Mouse (Mus musculus) MEL (cell line): ENCODE measurements around the gene Ccdc146.

Experiments used
- CHD2 ChIP-seq: IDR thresholded peaks from 2 replicates; pipeline ENCODE4 v1.6.1; 2011; ENCODE audit warnings: low read length, improper control_type of control experiment
- CTCF ChIP-seq, 3 experiments: IDR thresholded peaks in 2 of 3; conservative IDR thresholded peaks in 1 of 3; 2 replicates each; pipeline ENCODE4 v1.5.1; 2011 to 2012; ENCODE audit warnings: low read length in 3 of 3, low read depth in 2 of 3, mild to moderate bottlenecking in 2 of 3, improper control_type of control experiment in 1 of 3, inconsistent platforms in 1 of 3, mixed read lengths in 1 of 3, moderate library complexity in 1 of 3; ENCODE audit not compliant: control insufficient read depth in 1 of 3, insufficient read depth in 1 of 3, poor library complexity in 1 of 3, severe bottlenecking in 1 of 3
- GABPA ChIP-seq: IDR thresholded peaks from 2 replicates; pipeline ENCODE4 v1.6.1; 2012; ENCODE audit warnings: low read depth, mild to moderate bottlenecking, inconsistent platforms, low read length, improper control_type of control experiment, moderate library complexity
- HCFC1 ChIP-seq: IDR thresholded peaks from 2 replicates; pipeline ENCODE4 v1.6.1; 2012; ENCODE audit warnings: low read depth, mild to moderate bottlenecking, inconsistent platforms, low read length, improper control_type of control experiment, moderate library complexity
- JUND ChIP-seq: IDR thresholded peaks from 2 replicates; pipeline ENCODE4 v1.6.1; 2011; ENCODE audit warnings: low read depth, mild to moderate bottlenecking, improper control_type of control experiment, low read length
- MAFK ChIP-seq: IDR thresholded peaks from 2 replicates; pipeline ENCODE4 v1.6.1; 2011; ENCODE audit warnings: low read depth, mild to moderate bottlenecking, low read length, improper control_type of control experiment, borderline replicate concordance
- MAX ChIP-seq: IDR thresholded peaks from 2 replicates; pipeline ENCODE4 v1.6.1; 2011; ENCODE audit warnings: low read length, improper control_type of control experiment
- MYB ChIP-seq: IDR thresholded peaks from 2 replicates; pipeline ENCODE4 v1.6.1; 2011; ENCODE audit warnings: mild to moderate bottlenecking, low read depth, low read length, improper control_type of control experiment
- POLR2A ChIP-seq, 2 experiments: IDR thresholded peaks; 2 replicates each; pipeline ENCODE4 v1.6.1; 2011 to 2012; ENCODE audit warnings: low read length in 2 of 2, mild to moderate bottlenecking in 2 of 2, control low read depth in 1 of 2, improper control_type of control experiment in 1 of 2, low read depth in 1 of 2, moderate library complexity in 1 of 2; ENCODE audit not compliant: control insufficient read depth in 1 of 2, insufficient read depth in 1 of 2, poor library complexity in 1 of 2
- UBTF ChIP-seq: IDR thresholded peaks from 2 replicates; pipeline ENCODE4 v1.6.1; 2012; ENCODE audit warnings: low read depth, mild to moderate bottlenecking, inconsistent platforms, low read length, improper control_type of control experiment, moderate library complexity, borderline replicate concordance; ENCODE audit not compliant: insufficient read depth

- TF ChIP-seq MAFK: no peak
- TF ChIP-seq CTCF (IDR thresholded peaks at IDR 0.05 in 2 of 3, conservative IDR thresholded peaks at IDR 0.05 in 1 of 3; ENCODE audit: control insufficient read depth in 1 of 3, insufficient read depth in 1 of 3, low read depth in 2 of 3, low read length in 3 of 3, poor library complexity in 1 of 3, severe bottlenecking in 1 of 3): no peak
- no peak for TF ChIP-seq GABPA
- no peak for TF ChIP-seq UBTF
- TF ChIP-seq HCFC1: no peak
- no peak for TF ChIP-seq MAX
- no peak for TF ChIP-seq MYB
- no peak for TF ChIP-seq CHD2
- TF ChIP-seq POLR2A (IDR thresholded peaks at IDR 0.05; ENCODE audit: control insufficient read depth in 1 of 2, insufficient read depth in 1 of 2, low read depth in 1 of 2, low read length in 2 of 2, poor library complexity in 1 of 2): no peak
- TF ChIP-seq JUND: no peak
Measured at GRCm38 (mm10) chr5:21299076-21299755, 125.3 kb downstream of the Ccdc146 start.
